Mouse (Mus musculus) heart, postnatal 0 days (tissue): ENCODE results near the gene Itgam.

Experiments
- CTCF ChIP-seq: IDR thresholded peaks from 2 replicates; pipeline ENCODE4 v1.5.1; 2016; ENCODE audit warnings: antibody characterized with exemption, control low read depth, low read depth
- EP300 ChIP-seq: IDR thresholded peaks from 2 replicates; pipeline ENCODE4 v1.6.1; 2016; ENCODE audit warnings: antibody characterized with exemption, low read depth

DNA sequence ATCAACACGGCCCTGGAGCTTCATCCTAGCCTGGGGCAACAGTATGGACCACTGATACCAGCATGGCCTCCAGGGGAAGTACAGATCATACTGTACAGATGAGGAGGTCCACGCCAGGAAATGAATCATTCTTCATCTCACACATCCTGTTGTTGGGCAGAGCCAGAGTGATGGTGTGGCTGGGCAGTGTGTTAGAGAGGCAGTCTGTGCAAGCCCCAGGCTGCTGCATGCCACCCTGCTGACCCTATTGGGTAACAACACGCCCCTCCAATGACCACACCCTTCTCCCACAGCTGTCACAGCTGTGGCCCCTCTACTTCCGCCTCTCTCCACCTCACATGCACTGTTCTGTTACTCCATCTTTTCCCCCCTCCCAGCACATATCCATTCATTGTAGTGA, 11.7 kb upstream of the Itgam start:
- TF ChIP-seq CTCF (no peak), EP300 (no peak)
